Mouse (Mus musculus): ENCODE measurements around the gene Bex1.
"Not testable (repeated sequence)": the region's sequence is repeated elsewhere in the genome, so short reads cannot be mapped to it uniquely, and the experiment has no call there.

Bex1 gene

DNA sequence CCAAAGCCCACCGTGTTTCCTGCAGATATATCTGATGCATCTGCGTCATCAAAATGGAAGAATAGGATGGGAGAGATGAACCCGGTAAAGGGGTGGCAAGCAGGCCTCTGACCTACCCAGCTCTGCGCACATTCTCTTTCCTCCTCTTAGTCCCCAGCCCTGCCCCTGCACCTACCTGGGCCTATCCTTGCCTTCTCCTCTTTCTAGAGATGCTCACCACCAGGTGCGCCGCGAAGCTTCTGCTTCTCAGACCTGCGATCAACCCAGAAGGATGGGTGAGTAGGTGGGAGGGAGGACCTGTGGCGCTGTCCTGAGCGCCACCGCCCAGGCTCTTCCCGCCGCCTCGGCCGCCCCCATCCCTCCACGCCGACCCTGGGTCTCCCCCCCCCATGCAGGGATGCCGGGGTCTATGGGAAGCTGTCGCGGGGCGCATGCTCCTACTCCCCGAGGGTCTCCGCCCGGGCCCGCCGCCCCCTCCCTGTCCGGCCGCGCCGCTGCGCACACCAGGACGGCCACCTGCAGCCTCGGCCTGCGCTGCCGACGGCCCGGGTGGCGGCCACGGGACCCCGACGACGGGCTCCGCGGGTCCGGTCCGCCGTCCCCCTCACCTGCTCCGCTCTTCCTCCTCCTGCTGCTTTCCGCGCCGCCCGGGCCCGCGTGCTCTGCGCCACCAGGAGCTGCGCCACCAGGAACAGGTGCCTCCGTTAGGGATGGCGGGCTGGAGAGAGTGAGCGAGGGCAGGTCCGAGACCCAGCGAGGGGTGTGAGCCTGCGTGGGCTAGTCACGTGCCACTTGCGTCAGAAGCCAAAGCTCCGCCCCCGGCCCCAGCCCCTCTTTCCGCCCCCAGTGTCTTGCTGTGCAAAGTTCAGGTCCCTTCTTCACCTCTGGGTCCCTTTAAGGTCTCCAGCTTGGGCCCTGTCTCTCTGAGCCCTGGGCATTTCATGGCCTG lies at the start of gene Bex1, which contains the start of gene Tceal7:
TSS of gene Bex1 (minus strand) at position 785 of the 949 bp plus-strand sequence.
TSS of gene Tceal7 (plus strand) at position 51 of the 949 bp plus-strand sequence.
- not testable (repeated sequence) for DNase-seq (ENCODE audit: low spot score in 2 of 2)

DNA sequence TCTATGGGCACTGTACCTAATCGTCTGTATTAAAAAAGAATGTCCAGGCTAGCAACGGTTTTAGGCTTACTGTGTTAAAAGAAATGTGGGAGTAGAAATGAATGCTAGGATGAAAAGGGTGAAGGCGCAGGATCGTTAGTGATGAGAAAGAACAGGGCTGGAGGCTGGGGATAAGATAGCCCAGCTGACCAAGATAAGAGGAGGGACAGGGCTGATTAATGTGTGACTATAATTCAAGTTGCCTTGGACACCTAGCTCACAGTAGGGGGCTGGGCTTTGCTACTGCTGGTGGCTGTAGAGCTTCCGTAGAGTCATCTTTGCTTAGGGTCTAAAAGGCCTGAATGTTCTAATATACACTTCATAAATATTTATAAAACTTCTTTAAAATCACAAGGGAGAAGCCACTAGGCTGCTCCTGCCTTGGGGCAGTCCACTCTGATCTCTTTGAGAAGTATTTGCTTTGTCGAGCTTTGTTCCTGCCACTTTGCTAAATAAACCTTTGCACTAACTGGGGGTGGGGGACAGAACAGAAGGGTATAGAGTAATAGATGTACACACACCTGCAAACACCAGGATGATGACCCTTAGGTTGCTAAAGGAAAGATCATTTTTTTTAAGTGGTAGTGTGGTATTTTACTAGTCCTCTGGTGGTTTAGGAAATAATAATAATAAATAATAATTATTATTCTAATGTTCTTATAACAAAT lies 36.9 kb upstream of the Bex1 start:
- no peak for DNase-seq (ENCODE audit: low spot score in 2 of 2)

DNA sequence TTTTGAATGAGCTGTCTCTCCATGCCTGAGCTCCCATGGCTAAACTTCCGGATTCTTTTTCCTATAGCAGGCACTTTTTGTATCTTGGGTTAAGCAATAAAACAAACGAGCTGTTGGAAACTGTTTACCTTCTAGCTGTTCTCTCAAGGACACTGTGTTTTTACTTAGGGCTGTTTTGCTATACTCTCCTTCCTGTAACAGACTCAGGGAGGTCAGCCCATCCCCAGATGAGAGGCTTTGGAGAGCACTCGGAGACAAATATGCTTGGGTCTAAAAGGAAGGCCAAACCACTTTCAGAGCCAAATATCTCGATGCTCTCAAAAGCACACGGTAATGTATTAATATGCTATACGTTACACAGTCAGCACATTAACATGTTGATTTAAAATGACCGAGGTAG lies 34.4 kb upstream of the Bex1 start:
- DNase-seq (ENCODE audit: low spot score in 2 of 2), result no peak

DNA sequence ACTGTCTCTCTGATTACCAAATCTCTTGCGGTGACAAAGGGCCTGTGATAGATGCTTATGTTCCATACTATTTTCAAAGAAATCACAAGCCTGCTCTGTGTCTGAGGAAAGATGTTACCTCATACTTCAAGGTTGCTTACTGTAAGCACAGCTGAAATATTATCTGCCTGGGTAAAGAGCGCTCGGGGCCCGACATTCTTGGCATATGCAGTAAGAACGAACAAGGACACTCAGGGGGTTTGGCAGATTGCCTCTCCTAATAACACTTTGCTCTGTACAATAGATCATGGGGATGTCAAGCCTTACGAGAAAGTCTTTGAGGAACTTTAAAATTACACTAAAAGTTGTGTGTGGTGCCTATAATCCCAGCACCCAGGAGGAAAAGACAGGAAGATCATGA lies 33.5 kb upstream of the Bex1 start:
- DNase-seq (ENCODE audit: low spot score in 2 of 2), result no peak

DNA sequence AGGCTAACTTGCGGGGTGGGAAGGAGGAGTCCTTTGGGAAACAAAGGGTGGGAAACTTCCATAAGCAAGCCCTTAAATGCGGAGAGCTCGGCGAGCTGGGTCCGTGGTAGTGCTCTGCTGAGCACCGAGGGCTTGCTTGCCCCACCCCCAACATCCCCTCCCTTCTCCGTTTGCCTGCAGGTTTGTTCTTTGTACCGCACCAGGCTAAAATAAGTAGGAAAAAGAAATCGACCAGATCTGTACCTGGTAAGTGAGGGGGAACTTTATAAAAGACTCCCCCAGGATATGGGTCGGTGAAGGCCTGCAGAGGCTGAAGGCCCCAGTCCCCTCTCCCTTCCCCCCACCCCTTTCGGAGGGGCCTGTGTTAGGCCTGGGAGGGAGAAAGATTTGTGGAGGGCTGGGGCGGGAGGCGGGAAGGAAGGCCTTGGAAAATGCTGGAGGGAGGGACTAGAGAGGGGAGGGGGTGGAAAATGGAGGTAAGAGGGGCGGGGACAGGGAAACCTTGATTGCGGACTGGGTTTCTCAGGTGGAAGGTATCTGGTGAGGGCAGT lies 30.3 kb upstream of the Bex1 start:
- DNase-seq (ENCODE audit: low spot score in 2 of 2), result no peak

DNA sequence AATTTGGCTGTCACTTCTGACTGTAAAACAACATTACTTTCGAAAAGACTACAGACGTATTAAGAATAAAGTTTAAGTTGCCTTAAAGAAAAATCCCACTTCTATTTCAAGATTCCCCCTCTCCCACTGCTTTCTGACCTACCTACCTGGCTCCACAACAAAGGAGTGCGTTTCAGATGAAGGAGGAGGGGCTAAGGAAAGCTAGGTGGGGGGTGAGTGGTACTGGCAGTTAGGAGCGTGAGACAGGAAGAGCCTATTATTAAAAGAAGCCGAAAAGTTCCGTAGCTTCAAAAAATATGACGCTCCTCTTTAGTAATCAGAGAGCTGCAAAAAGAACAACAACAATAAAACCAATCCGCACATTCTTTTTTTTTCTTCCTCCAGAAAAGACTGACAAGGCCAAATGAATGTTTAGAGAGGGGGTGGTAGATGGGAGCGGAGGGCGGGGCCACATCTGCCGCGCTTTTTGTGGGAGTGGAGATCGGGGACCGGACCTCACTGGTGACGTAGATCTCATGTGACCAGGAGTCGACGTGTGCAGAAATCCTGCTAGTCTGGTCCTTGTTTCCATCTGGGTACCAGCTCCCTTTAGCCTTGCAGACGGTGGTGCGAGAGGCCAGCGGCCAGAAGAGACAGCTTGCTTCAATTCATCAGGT lies 29.4 kb upstream of the Bex1 start, which contains the start of gene Tceal9:
TSS of gene Tceal9 (plus strand) at position 506 of the 656 bp plus-strand sequence.
- DNase-seq (ENCODE audit: low spot score in 2 of 2), result peak; percentile 21 to 47

DNA sequence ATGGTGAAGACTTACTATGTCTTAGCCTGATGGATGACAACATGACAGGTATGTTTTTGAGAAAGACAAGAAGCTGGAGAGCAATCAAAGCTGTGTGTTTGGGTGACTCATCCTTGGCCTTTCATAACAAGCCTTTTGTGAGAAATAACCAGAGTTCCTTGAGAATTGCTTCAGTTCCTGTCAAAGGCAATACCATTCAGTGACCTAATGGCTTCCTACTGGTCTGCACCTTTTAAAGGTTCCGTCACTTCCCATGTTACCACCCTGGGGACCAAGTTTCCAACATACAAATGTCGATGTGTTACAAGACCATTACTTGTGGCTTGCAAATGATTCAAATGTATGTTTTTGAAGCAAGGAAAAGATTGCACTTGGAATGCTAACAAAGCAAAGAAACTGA lies 27.9 kb upstream of the Bex1 start:
- DNase-seq (ENCODE audit: low spot score in 2 of 2), result no peak

DNA sequence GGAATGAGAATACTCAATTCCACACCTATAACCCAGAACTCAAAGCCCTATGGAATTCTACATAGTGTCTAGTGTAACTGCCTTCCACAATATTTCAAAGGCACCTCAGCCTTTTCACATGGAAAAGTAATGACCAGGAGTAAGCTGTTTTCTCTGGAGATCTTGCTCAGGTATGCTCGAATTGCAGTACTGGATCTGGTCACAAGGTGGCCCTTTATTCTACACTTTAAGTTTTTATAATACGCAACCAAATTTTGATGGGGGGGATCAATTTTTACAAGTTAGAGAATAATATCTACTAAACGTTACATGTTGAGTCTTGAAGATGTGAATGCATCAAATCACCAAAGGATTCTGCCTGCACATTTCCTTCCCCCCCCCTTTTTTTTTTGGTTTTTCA lies 22.8 kb upstream of the Bex1 start:
- peak in 1 of 2 experiments; percentile 19 for DNase-seq (ENCODE audit: low spot score in 2 of 2)

DNA sequence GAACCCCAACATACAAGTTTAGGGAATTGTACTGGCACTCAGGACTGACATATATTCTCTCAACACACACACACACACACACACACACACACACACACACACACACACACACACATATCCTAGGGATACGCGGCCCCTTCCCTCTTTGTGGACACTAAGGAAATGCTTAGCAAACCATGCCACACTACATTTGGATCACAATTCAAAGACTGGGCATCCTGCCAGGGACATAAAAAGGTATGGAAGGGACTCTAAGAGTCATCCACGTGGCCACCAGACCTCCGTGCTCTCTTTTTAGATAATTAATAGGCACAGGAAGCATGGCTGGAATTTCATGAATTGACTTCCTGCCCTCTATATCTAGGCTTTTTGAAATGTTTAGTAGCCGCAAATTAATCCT lies 12.5 kb upstream of the Bex1 start:
- no peak for DNase-seq (ENCODE audit: low spot score in 2 of 2)

DNA sequence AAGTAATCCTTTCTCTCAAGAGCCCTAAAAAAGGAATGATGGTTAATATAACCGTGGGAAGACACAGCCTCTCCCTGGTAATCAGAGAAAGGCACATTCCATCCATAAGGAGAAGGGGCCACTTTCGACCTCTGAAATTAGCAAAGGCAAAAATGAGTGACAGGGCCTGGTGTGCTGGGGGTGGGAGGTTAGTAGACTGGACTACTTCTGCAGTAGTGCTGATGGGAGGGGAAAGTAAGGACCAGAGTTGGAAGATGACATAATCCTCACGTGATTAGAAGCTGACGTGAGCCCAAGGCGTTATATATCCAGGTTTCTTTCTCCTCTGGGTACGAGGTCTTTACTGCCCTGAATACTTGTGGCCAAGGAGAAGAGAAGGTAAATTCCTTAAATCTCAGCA lies 8.4 kb upstream of the Bex1 start:
- no peak for DNase-seq (ENCODE audit: low spot score in 2 of 2)

DNA sequence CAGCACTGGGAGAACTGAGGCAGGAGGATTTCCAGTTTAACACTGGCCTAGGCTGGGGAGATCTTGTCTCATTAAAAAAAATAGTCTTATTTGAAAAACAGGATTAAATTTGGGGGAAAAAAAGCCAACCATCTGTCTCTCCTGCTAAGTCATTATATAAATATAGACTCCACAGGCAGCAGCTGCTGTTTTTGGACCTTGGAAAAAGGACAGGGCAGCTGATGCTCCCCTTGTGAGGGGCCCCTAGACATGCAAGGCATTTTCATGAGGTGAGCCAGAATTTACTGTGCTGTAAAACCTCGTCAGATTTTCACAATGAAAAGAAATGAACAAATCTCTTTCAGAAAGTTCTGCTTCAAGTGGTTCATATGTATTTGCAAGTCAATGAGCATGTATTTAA lies 990 bp upstream of the Bex1 start:
- no peak for DNase-seq (ENCODE audit: low spot score in 2 of 2)

DNA sequence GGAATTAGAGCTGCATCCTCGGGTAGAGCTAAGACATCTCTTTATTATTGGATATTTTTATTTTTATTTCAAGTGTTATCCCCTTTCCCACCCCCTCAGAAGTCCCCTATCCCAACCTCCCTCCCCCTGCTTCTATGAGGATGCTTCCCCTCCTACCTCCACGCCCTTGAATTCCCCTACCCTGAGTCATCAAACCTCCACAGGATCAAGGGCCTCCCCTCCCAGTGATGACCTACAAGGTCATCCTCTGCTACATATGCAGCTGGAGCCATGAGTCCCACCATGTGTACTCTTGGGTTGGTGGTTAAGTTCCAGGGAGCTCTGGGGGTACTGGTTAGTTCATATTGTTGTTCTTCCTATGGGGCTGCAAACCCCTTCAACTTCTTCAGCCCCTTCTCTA lies 1.9 kb downstream of the Bex1 start:
- DNase-seq (ENCODE audit: low spot score in 2 of 2), result no peak

DNA sequence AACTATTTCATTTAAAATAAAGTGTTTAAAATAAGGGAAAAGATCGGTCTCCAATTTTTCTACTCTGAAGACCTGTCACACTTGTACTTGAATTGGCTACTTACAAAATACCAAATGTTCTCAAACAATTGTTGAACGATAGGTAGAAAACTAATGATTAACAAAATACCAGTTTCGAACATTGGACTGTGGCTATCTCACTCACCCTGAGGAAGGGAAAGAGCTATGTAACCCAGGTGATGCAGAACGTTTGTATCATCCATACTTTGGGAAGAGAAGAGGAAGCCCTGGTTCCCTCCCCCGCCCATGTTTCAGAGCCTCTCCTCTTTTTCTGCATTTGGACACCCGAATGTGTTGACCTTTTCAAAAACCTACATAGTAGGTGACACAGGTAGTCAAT lies 10.9 kb downstream of the Bex1 start:
- no peak for DNase-seq (ENCODE audit: low spot score in 2 of 2)

DNA sequence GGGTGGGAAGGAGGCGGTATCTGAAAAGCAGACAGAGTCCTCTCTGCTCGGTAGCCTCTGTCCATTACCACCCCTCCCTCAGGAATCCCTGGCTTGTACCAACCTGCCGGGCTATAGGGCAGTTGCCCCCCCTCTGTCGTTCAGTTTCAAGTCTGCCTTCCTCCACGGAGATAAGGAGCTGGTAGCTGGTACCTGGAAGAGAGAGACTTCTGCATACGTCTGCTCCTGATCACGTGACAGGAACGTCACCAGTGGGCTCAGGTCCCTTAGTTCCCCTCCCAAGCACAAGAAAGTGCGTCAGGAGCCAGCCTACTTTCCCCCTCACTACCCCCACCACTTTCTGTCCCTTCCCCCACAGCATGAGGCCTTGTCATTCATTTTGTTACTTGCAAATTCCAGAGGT lies 11.6 kb downstream of the Bex1 start, which contains the start of gene Tceal5:
TSS of gene Tceal5 (minus strand) at position 213 of the 403 bp plus-strand sequence.
- DNase-seq (ENCODE audit: low spot score in 2 of 2), result peak; percentile 15 to 23

DNA sequence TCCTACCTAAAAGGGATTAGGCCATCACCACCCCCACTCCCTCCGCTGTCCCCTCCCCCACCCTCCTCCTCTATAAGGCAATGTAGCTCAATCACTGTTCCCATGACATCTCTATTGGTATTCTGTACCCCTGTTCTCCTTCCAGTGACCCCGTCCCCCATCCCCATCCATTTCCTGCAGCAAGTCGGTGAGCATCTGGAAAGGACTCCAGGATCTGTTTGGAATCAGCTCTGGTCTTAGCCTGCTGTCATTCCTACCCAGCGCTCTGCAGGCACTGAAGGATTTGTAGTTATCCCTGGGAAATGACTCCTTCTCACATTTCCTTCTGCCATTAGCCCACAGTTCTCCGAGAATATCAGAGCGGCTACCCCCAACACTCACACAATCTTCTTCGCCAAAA lies 12.1 kb downstream of the Bex1 start:
- DNase-seq (ENCODE audit: low spot score in 2 of 2), result no peak

DNA sequence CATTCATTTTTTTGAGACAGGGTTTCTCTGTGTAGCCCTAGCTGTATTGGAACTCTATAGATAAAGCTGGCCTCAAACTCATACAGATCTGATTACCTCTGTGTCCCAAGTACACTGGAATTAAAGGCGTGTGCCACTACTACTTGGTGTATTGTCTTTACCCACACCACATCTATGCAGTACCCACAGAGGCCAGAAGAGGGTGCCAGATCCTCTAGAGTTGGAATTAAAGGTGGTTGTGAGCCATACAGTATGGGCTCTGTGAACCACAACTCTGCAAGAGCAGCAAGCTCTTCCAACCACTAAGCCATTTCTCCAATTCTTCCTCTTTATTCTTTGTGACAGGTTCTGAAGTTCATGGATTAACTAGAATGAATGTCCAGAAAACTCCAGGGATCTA lies 18.4 kb downstream of the Bex1 start:
- no peak for DNase-seq (ENCODE audit: low spot score in 2 of 2)

DNA sequence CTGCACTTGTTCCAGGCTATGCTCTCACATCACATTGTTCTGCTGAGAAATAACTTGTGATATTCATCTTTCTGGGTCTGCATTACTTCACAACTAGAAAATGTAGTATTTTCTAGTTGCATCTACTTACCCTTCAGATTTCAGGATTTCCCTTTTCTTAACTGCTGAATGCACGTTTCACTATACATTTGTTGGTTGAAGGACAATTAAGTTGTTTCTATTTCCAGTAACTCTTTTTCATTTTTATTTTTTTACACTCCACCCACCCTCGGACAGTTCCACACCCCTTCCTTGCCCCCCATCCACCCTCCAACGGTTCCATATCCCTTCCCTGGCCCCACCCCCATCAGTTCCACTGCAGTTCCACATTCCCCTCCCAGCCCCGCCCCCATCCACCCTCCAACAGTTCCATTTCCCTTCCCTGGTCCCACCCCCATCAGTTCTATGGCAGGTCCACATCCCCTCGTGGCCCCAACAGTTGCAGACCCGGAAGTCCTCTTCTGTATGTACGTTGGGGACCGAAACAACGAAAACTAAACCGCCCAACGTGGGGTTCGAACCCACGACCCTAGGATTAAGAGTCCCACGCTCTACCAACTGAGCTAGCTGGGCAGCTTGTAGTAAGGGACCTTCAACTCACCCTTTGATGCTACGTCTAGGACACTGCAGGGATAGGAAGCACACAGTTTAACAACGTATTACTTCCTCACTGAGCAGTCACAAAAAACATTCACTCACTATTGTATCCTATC lies 19.9 kb downstream of the Bex1 start:
- no peak for DNase-seq (ENCODE audit: low spot score in 2 of 2)

DNA sequence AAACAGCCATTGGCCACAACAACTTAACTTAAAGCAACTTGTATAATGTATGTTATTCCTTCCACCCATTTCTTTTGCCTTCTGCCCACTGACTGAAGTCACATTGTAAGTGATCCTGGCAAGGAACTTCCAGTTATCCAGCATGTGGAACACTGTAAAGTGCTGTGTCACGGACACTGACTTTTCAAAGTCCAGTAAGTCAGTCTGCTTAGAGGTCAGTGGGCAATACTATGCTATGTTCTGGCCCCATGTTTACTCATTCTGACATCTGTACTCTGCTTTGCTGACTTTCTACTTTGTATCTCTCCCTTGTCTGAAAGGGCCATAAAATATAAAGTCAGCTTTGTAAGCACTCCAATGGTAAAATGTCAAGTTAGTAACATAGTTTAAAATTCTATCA lies 32.2 kb downstream of the Bex1 start:
- no peak for DNase-seq (ENCODE audit: low spot score in 2 of 2)

DNA sequence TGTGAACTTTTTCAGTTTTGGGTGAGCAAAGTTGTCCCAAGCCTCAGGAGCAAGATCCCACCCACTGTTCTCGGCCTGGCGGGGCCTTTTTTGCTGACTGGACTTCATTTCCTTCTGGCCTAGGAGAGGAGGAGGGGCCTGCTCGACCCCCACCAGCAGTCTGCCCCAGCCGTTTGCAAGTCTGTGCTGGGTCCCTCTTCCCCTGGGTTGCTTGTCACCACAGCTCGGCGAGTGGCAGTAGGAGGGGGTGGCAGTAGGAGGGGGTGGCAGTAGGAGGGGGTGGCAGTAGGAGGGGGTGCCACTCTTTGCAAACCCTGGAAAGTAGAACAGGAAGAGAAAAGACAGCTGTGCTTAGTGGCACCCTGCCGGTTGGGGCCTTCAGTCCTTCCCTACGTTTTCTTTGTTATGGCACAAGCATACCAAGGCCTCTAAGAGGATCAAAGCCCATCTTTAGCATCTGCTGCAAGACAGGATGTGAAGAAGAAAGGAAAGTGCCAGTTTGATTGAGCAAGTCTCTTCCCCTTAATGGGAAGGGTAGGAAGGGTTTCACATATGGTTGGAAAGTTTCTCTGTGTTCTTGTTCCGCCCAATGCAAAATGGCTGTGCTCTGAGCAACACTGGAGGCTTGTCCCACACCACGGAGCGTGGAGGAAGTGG lies 34.3 kb downstream of the Bex1 start:
- DNase-seq (ENCODE audit: low spot score in 2 of 2), result no peak

DNA sequence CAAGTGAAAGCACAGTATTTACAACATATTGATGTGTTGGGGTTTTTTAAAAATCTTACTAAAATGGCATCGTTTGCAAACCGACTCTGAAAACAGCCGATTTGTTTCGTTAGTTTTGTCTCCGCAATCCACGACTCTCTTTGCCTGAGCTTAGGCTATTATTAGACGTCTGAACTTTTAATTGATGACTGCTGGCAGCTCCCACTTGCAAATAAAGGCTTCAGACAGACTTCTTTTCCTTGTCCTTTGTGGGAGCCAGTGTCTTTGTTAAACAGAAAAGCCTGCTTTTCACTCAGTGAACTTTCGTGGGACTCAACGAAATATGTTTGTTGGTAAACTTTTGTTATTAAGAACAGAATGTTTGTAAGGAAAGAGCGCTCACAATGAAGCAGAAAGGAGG lies 42.5 kb downstream of the Bex1 start:
- no peak for DNase-seq (ENCODE audit: low spot score in 2 of 2)

DNA sequence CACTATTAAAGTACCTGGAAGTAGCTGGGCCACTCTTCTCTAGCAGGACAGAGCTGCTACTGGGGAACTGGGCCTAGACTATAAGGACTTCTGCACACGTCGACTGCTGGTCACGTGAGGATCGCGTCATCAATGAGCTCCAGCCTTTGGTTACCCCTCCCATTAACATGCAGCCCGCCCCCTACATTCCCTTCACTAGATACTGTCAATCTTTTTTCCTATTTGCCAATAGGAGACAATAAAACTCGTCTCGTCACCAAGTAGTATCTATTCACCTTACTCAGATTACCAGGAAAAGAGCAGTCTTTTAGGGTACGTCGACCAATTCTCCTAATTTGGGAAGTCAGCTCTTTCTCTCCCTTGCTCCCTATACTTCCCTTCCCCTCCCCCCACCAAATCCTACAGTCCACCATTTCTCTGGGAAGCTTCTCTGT lies 43.2 kb downstream of the Bex1 start, which contains the start of gene Tceal8:
TSS of gene Tceal8 (minus strand) at position 225 of the 434 bp plus-strand sequence.
- DNase-seq (ENCODE audit: low spot score in 2 of 2), result peak; percentile 31 to 36
